Mouse (Mus musculus): ENCODE results near the gene Pogk. TPM values are rescaled to one million over a fixed set of nuclear protein-coding genes. Genes with fewer than 3 reads are reported as not detected.

The Pogk gene
- polyA plus RNA-seq (2012; rRNA removed) = 26.4 TPM in 2 replicates

DNA sequence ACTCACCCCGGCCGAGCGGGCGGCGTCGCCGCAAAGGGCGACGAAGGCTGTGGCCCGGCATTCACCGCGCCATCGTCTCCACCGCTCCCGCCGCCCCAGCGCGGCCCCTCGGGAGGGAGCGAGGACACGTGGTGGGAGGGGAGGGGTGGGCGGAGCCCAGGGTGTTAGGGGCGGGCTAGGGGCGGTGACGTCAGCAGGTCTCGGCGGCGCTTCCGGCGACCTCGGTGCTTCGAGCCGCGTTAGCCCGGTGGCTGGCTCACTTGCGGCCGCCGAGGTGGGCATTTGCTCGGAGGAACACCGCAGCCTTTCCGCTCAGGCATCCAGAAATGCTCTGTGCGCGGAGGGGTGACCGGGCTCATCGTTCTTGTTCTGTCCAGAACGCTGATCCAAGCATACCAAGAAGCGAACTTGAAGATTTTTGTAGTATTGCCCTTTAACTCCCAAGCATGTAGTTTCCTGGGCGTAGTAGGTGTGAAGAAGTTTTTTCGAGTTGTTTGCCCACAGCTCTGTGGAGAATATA is at the start of gene Pogk:
TSS of gene Pogk (minus strand) at position 163 of the 520 bp plus-strand sequence.
- peak in 1 of 2 experiments; percentile 78 for DNase-seq (ENCODE audit: extremely low spot score in 1 of 2, low spot score in 1 of 2)

DNA sequence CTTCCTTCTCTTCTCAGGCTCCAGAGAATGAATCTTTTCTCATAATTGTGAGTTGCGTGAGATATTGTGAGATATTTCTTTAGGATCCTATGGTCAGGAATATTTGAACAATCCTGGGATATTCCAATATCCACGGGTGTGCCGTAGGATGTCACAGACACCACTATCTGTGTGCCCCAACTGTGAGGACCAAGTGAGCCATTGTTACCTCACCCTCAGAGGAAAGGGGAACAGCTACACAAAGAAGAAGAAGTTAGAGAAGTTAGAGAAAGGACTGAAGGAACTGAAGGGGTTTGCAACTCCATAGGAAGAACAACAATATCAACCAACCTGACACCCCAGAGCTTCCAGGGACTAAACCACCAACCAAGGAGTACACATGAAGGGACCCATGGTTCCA is 32.3 kb upstream of the Pogk start:
- no peak for DNase-seq (ENCODE audit: extremely low spot score in 1 of 2, low spot score in 1 of 2)

DNA sequence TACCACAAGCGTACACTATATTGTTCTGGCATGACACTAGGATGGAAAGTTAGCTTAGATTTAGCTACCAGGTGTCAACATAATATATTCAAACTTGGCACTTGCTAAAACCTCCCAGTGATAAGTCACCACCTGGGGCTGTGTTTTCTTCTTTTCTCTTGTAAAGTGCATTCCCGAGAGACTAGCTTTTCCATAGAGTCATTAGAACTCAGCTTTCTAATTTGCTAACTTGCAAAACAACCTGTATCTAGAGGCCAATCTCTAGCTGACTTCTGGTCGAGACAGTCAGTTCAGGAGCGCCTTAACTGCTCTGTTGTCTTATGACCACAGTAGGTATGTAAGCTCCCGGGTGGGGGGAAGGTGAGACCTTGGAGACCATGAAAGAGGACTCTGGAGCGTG is 29.8 kb upstream of the Pogk start:
- no peak for DNase-seq (ENCODE audit: extremely low spot score in 1 of 2, low spot score in 1 of 2)

DNA sequence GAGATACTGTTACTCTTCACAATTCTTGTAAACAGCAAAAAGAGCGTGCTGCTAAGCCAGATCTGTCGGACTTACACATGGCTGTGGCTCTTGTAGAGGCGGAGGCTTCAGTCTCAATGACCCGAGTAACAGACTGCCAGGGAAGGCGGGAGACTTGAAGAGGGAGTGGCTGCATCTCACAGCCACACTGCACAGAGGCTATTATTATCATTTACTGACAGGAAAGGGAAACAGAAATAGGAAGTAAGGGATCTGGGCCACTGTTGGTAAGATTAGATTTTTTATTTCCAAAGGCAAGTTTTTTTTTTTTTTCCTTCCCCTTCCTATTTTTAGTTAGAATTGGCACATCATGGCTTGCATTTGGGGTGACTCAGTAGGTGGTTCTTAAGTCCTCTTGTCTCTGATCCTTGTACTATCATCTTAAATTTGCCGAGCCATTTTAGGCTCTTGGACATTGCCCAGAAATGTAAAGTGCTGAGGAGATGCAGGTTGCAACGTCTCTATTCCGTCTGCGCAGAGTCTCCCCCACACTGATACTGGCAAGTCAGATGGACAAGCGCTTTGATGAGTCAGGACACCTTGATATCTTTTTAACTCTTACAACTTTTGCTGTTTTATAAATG is 20.3 kb upstream of the Pogk start:
- peak; percentile 37 to 46 for DNase-seq (ENCODE audit: extremely low spot score in 1 of 2, low spot score in 1 of 2)

DNA sequence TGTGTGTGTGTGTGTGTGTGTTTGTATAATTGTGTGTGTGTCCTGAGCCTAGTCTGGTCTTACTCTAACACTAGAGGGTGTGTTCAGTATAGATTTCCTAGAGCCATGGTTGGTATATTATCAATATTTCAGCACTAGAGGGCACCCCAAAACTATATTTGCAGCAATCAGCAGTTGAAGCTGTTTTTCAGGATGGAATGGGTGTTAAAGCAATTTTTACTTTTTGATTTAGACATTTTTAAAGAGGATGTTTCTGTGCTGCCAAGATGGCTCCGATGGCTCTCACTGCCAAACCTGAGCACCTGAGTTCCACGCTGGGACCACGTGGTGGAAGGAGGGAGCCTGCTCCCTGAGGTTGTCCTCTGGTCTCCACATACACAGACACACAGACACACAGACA is 19.4 kb upstream of the Pogk start:
- peak; percentile 28 to 81 for DNase-seq (ENCODE audit: extremely low spot score in 1 of 2, low spot score in 1 of 2)

DNA sequence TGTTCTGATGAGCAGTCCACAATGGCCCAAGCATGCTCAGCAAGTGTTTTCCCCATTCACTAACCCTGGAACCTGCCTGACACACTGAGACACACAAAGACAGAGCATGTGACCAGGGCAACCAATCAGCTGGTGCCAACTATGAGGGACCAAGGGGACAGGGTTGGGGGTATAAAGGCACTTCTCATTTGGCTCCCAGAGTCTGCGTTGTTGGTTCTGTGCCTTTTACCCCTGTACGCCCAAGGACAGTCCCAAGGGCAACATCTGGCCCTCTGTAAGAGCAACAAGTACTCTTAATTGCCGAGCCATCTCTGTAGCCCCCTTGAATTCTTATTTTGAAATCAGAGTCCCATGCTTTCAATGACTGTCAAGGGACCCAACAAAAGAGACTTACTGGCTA is 2.6 kb upstream of the Pogk start:
- DNase-seq (ENCODE audit: extremely low spot score in 1 of 2, low spot score in 1 of 2) = no peak

DNA sequence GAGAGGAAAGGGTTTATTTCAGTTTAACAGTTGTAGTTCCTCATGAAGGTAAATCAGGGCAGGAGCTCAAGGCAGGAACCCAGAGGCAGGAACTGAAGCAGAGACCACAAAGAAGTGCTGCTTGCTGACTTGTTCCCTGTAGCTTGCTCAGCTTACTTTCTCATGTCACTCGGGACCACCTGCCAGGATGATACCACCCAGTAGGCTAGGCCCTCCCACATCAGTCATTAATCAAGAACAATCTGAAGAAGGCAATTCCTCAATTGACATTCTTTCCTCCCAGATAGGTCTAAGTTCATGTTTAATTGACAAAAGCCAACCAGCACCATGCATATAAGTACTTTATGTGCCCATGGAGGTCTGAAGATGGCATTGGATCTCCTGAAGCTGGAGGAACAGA is 1.9 kb upstream of the Pogk start:
- no peak for DNase-seq (ENCODE audit: extremely low spot score in 1 of 2, low spot score in 1 of 2)

DNA sequence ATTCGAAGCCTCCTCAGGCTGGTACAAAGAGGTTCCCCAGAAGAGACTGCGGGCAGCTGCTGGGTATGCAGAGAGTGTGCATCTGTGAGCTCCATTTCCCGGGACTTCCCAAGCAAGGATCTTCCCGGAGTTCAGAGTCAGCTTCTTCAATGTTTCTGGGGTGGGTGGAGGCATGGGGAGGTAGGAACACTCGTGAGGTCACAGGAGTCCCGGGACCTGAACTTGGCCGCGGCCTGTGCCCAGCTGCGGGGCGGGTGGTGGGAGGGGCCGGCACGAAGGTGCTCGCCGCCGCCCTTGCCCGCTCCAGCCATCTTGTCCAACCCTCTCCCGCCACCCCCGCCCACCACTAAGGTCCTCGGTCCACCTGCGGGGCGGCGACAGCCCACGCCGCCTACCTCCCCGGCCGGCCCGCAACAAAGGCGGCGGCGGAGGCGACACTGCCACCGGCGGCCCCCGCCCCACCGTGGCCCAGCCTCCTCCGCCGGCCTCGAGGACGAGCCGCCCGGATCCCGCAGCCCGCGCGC is 424 bp downstream of the Pogk start:
- DNase-seq (ENCODE audit: extremely low spot score in 1 of 2, low spot score in 1 of 2) = no peak

DNA sequence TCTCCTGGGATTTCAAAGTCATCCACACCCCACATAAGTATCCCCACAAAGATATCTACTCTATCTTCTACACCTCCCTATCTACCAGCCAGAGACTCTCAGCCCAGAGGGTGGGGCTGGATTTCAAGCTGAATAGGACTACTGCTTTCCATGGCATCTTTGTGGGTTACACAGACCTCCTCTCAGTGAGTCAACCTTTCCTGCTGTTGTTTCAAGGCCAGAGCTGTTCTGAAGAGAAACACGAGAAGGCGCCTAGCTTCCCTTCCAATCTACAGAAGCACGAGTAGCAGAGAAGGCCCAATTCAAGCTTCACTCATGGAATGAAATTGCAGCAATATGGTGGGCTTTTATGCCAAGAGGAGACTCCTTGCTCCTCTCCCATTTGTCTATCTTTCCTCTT is 5.8 kb downstream of the Pogk start:
- no peak for DNase-seq (ENCODE audit: extremely low spot score in 1 of 2, low spot score in 1 of 2)

DNA sequence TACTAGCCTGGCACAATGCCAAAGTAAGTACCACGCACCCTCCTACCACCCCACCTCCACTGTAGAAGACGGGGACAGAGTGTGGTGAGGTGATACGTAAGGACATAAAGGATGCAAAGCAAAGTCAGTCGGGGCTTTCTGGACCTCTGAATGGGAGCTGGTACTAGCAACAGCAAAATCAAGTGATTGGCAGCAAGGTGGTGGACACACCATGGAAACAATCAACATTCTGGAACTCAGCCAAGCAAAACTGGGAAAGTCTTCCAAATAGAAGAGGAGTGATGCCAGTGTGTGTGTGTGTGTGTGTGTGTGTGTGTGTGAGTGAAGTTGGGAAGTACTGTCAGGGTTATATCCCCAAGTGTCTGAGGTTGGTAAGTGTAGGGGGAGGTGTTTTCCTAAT is 7.7 kb downstream of the Pogk start:
- no peak for DNase-seq (ENCODE audit: extremely low spot score in 1 of 2, low spot score in 1 of 2)

DNA sequence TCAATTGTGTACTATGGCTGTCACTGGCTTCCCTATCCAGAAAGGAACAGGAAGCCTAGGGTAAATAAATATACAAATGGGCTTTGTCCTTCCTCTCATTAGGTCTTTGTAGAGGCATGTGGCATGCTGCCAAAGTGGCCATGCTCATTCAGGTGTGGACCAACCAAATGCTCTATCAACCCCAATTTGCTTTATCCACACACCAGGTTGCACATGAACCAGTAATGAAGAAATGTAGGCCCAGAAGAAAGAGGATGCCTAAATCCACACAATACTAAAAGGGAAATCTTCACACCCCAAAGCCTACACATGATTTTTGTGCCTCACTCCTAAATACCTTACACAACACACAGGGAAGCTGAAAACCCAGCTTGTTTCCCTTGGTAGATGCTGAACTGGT is 8.2 kb downstream of the Pogk start:
- DNase-seq (ENCODE audit: extremely low spot score in 1 of 2, low spot score in 1 of 2) = no peak

DNA sequence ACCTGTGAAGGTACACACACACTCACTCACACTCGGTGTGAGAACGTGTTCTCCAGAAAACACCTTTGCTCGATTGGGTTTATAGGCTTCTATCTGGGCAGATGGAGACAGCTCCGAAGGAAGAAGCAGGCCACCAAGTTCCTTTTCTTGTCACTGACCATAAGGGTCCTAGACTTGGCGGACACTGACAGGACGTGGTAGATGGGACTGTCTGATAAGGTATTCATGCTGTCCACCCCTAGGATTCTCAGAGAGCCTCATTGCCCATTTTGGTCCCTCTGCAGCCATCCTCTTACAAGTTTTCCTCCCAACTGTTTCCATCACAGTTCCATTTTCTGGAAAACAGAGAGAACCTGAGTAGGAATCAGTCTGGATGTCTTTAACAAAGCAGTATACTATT is 13.3 kb downstream of the Pogk start:
- DNase-seq (ENCODE audit: extremely low spot score in 1 of 2, low spot score in 1 of 2) = no peak

DNA sequence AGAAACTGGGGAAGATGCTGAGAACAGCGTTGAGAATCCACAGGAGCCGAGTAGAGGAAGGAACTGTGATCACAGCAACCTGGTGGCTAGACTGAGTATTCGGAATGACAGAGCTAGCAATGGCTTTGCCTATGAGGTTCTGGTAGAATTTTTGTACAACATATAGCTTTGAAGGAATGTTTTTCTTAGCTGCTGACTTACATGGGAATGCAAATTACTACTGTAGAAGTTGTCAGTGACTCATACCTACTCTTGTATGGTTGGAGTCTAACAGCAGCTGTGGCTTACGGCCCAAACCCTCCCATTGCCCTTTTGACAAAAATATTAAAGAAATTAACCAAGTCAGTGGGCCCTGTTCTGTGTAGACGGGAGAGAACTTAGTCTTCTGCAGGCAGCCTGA is 14.0 kb downstream of the Pogk start:
- DNase-seq (ENCODE audit: extremely low spot score in 1 of 2, low spot score in 1 of 2) = no peak

DNA sequence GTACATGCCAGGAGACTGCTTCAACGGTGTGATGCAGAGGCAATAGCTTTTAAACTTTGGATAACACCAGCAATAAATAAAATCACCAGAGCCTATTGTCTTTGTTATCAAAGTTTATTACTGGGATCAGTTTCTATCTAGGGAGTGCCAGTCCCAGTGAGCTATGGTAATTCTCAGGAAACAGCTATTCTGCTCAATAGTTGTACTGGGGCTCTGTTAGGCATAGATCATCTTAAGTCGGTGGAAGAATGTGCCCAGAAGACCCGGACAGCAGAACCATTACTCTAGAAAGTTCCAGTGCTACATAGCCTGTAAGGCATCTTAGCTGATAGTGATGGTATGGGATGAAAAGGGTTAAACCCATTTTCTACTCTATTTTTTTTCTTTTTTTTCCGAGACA is 14.9 kb downstream of the Pogk start:
- DNase-seq (ENCODE audit: extremely low spot score in 1 of 2, low spot score in 1 of 2) = no peak

DNA sequence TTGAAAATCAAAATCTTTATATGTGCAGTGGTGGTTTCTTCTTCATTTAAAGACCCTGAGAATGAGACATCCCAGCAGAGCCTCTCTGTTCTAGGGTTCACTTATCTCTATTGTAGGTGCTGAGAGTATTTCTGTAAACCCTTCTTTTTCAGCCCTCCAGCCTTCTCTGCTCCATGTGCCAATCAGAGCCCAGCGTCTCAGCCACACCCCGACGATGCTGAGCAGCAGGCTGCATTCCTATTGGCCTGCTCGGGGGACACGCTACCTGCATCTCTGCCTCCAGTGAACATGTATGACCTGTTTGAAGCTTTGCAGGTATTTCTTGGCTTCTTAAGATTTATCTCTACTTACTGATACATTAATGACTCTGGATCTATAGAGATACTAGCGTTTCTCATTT is 18.0 kb downstream of the Pogk start:
- DNase-seq (ENCODE audit: extremely low spot score in 1 of 2, low spot score in 1 of 2) = no peak

DNA sequence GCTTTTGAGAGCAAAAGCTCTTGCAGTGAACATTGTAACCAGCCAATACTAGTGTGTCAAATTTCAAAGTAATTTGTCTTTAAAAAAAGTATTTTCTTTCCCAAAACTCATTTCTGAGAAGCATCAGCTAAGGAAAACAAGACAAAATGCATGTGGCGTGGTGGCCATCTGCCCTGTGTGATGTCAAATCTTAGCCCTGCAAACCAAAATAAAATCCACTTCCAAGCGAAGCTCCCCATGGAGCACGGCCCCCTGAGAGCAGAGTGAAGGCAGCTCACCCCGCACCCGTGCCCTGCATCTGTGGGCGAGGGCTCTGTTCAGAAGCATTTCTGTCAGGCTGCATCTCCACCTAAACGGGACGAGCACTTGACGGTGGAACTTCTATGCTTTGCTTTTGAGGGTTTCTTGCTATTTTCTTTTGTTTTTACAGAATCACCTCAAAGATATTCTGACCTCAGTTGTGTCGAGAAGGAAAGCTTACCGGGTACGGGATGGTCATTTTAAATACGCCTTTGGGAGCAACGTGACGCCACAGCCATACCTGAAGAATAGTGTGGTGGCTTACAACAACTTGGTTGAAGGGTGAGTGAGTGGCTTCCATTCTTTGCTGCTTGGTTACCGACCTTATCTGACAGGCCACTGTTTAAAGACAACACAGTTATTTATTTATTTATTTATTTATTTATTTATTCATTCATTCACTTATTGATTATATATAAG is 20.1 kb downstream of the Pogk start:
- DNase-seq (ENCODE audit: extremely low spot score in 1 of 2, low spot score in 1 of 2) = no peak

DNA sequence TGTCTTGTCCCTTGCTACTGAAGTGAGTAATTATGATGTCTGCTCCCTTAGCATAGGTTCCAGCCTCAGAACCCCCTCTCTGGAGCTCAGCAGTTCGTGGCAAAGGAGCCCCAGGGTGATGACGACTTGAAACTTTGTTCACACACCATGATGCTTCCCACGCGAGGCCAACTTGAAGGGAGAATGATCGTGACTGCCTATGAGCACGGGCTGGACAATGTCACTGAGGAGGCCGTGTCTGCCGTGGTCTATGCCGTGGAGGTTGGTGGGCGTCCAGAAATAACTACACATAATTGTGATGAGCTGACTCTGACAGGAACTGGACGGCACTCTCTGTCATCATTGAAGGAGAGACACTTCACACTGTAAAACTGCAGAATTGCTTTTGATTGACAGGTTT is 21.2 kb downstream of the Pogk start:
- DNase-seq (ENCODE audit: extremely low spot score in 1 of 2, low spot score in 1 of 2) = no peak

DNA sequence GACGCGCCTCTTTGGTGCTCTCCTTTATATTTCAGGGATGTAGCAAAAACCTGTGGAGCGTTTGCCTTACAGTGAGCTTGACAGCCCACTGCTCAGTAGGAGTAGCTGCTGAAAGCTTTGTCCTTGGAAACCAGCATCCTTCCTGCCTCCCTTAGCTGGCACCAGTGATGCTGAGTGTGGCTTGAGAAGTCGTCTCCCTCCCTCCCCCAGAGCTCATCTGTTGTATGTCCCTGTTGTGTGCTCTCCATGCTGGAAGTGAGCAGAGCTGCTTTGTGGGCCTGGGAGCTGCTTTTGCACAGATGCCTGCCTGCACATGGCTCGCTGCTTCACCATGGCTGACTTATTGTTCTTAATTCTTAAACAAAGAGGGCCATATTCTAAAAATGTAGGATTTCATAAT is 24.2 kb downstream of the Pogk start:
- peak in 1 of 2 experiments; percentile 41 for DNase-seq (ENCODE audit: extremely low spot score in 1 of 2, low spot score in 1 of 2)

DNA sequence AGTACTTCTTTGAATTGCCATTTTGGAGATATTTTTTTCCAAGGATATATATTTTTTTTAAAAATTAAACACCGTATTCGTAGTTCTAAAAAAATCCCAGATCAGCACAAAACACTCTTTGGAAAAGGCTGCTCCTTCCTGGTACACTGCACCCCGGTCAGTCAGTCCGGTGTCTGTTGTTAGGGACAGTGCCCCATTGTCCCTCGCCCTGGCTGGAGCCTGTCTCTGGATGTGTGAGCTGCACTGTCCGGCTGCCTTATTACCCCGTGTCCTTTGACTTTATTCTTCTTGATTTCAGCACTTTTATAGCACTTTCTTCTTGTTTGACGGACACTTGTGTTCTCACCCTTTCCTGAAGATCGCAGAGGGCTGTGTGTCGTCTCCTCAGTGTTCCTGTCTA is 25.0 kb downstream of the Pogk start:
- DNase-seq (ENCODE audit: extremely low spot score in 1 of 2, low spot score in 1 of 2) = no peak

DNA sequence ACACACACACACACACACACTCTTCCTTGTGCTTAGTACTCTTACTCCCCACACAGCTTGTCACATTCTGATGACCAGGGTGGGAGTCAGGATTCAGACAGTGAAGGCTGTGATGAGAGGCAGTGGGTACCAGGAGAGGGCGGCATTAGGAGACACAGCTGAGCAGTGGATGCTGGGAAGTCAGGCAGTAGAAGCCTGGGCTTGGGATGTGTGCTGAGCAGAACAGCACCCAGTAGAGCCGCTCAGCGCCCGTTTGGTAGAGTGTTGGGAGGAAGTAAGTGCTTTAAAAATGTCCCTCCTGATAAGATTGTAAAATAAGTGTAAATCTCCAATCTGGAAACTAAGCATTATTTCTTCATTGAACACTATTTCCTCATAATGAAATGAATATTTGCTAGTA is 27.0 kb downstream of the Pogk start:
- no peak for DNase-seq (ENCODE audit: extremely low spot score in 1 of 2, low spot score in 1 of 2)

DNA sequence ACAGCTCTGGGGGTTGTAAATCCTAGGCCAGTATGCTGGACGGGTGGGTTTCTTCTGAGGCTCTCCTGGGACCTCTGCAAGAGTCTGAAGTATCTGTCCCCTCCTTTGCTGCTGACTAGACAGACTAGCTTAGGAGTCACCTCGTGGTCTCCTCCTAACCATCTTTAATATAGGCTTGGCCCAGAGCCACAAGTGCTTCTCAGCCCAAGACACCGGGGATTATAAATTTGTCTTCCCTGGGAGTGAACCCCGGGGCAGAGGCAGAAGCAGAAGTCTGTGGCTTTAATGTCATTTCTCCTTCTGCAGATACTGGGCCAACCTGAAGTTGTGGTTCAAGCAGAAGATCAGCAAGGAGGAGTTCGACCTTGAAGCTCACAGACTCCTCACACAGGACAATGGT is 27.8 kb downstream of the Pogk start:
- DNase-seq (ENCODE audit: extremely low spot score in 1 of 2, low spot score in 1 of 2) = no peak

DNA sequence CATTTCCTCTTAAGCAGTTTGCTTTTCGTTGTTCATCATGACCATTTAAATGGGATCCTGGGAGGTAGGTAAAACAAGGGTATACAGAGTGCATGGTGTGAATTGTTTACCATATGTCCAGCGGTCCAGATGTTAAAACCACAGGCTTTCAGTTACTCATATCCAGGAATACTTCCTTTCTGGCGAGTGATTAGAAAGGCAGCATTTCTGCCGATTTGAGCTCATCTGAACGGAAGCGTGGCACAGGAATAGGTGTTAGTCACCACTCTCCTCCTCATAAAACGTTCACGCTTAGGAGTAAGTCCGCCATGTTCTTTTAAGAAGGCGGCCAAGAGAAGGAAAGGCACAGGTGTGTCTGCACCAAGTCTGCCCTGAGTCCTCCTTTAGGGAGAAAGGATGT is 28.3 kb downstream of the Pogk start:
- DNase-seq (ENCODE audit: extremely low spot score in 1 of 2, low spot score in 1 of 2) = no peak

Measured in frontal cortex, adult 2 months (tissue).